Mouse (Mus musculus): ENCODE data around the gene Actr2. TPM values are rescaled to one million over a fixed set of nuclear protein-coding genes. Genes with fewer than 3 reads are reported as not detected.
"Not testable (repeated sequence)": the region's sequence is repeated elsewhere in the genome, so short reads cannot be mapped to it uniquely, and the experiment has no call there.

Gene Actr2
- polyA plus RNA-seq, 1 experiment from 2014 or later = 107 TPM

- H3K27ac ChIP-seq (replicated peaks; ENCODE audit: low read depth, low read length); H3K4me3 ChIP-seq (replicated peaks; ENCODE audit: low read depth, low read length); ATAC-seq (ENCODE audit: low FRiP score, low TSS enrichment); H3K9me3 ChIP-seq (ENCODE audit: control insufficient read depth, low read length); H3K36me3 ChIP-seq (ENCODE audit: control insufficient read depth, insufficient read depth, low read length); DNase-seq; H3K4me2 ChIP-seq (ENCODE audit: low read length); H3K27me3 ChIP-seq (ENCODE audit: control insufficient read depth, insufficient read depth, low read length); H3K4me1 ChIP-seq (ENCODE audit: control insufficient read depth, insufficient read depth, low read length); H3K9ac ChIP-seq (replicated peaks; ENCODE audit: low read length): not testable (repeated sequence)
- WGBS = 95% methylated on average over 4 of the region's 4 CpGs
Measured at GRCm38 (mm10) chr11:20143687-20144086, 31.0 kb upstream of the Actr2 start.

- Histone ChIP-seq H3K4me3 (replicated peaks; ENCODE audit: low read depth, low read length) (no peak overlapping the region), H3K4me2 (ENCODE audit: low read length) (no peak overlapping the region), H3K27ac (replicated peaks; ENCODE audit: low read depth, low read length) (no peak overlapping the region), H3K9me3 (ENCODE audit: control insufficient read depth, low read length) (no peaks in the 10 kb centered on the region), H3K4me1 (ENCODE audit: control insufficient read depth, insufficient read depth, low read length) (no peaks in the 10 kb centered on the region), H3K27me3 (ENCODE audit: control insufficient read depth, insufficient read depth, low read length) (no peaks in the 10 kb centered on the region), H3K36me3 (ENCODE audit: control insufficient read depth, insufficient read depth, low read length) (no peaks in the 10 kb centered on the region), H3K9ac (replicated peaks; ENCODE audit: low read length) (no peak overlapping the region)
- DNase-seq (no peak), ATAC-seq (ENCODE audit: low FRiP score, low TSS enrichment) (no peak)
- 91% methylated on average over 5 of the region's 5 CpGs for WGBS
Measured at GRCm38 (mm10) chr11:20142516-20142915, 29.8 kb upstream of the Actr2 start.

- no peak overlapping the region for H3K27ac ChIP-seq (replicated peaks; ENCODE audit: low read depth, low read length)
- no peaks in the 10 kb centered on the region for H3K36me3 ChIP-seq (ENCODE audit: control insufficient read depth, insufficient read depth, low read length)
- ATAC-seq (ENCODE audit: low FRiP score, low TSS enrichment) = no peak
- H3K4me3 ChIP-seq (replicated peaks; ENCODE audit: low read depth, low read length) = no peak overlapping the region
- no peaks in the 10 kb centered on the region for H3K9me3 ChIP-seq (ENCODE audit: control insufficient read depth, low read length)
- no peak overlapping the region for H3K9ac ChIP-seq (replicated peaks; ENCODE audit: low read length)
- no peaks in the 10 kb centered on the region for H3K4me1 ChIP-seq (ENCODE audit: control insufficient read depth, insufficient read depth, low read length)
- no peak for DNase-seq
- H3K4me2 ChIP-seq (ENCODE audit: low read length) = no peak overlapping the region
- no peaks in the 10 kb centered on the region for H3K27me3 ChIP-seq (ENCODE audit: control insufficient read depth, insufficient read depth, low read length)
- 82% methylated on average over 5 of the region's 5 CpGs for WGBS
Measured at GRCm38 (mm10) chr11:20140286-20140685, 27.6 kb upstream of the Actr2 start.

- Histone ChIP-seq H3K4me1 (ENCODE audit: control insufficient read depth, insufficient read depth, low read length) (no peaks in the 10 kb centered on the region), H3K27ac (replicated peaks; ENCODE audit: low read depth, low read length) (no peak overlapping the region), H3K4me2 (ENCODE audit: low read length) (no peak overlapping the region), H3K4me3 (replicated peaks; ENCODE audit: low read depth, low read length) (no peak overlapping the region), H3K27me3 (ENCODE audit: control insufficient read depth, insufficient read depth, low read length) (no peaks in the 10 kb centered on the region), H3K36me3 (ENCODE audit: control insufficient read depth, insufficient read depth, low read length) (no peaks in the 10 kb centered on the region), H3K9ac (replicated peaks; ENCODE audit: low read length) (no peak overlapping the region), H3K9me3 (ENCODE audit: control insufficient read depth, low read length) (no peaks in the 10 kb centered on the region)
- WGBS = 97% methylated on average over 2 of the region's 2 CpGs
- DNase-seq (no peak), ATAC-seq (ENCODE audit: low FRiP score, low TSS enrichment) (no peak)
Measured at GRCm38 (mm10) chr11:20139711-20140110, 27.0 kb upstream of the Actr2 start.

- H3K4me3 ChIP-seq (replicated peaks; ENCODE audit: low read depth, low read length) = no peak overlapping the region
- DNase-seq (no peak), ATAC-seq (ENCODE audit: low FRiP score, low TSS enrichment) (no peak)
- whole genome bisulfite sequencing = 95% methylated on average over 6 of the region's 6 CpGs
- H3K27me3 ChIP-seq (ENCODE audit: control insufficient read depth, insufficient read depth, low read length) = no peaks in the 10 kb centered on the region
- no peak overlapping the region for H3K27ac ChIP-seq (replicated peaks; ENCODE audit: low read depth, low read length)
- no peaks in the 10 kb centered on the region for H3K4me1 ChIP-seq (ENCODE audit: control insufficient read depth, insufficient read depth, low read length)
- no peak overlapping the region for H3K9ac ChIP-seq (replicated peaks; ENCODE audit: low read length)
- H3K36me3 ChIP-seq (ENCODE audit: control insufficient read depth, insufficient read depth, low read length) = no peaks in the 10 kb centered on the region
- no peaks in the 10 kb centered on the region for H3K9me3 ChIP-seq (ENCODE audit: control insufficient read depth, low read length)
- no peak overlapping the region for H3K4me2 ChIP-seq (ENCODE audit: low read length)
Measured at GRCm38 (mm10) chr11:20138498-20139208, 25.9 kb upstream of the Actr2 start.

- no peaks in the 10 kb centered on the region for H3K36me3 ChIP-seq (ENCODE audit: control insufficient read depth, insufficient read depth, low read length)
- no peak overlapping the region for H3K27ac ChIP-seq (replicated peaks; ENCODE audit: low read depth, low read length)
Measured at GRCm38 (mm10) chr11:20137872-20138271, 25.2 kb upstream of the Actr2 start.

GRCm38 (mm10) chr11:20136314-20136713 lies 23.6 kb upstream of the Actr2 start:
- no peaks in the 10 kb centered on the region for H3K27me3 ChIP-seq (ENCODE audit: control insufficient read depth, insufficient read depth, low read length)
- DNase-seq = no peak
- no peak for ATAC-seq (ENCODE audit: low FRiP score, low TSS enrichment)
- no peak overlapping the region for H3K27ac ChIP-seq (replicated peaks; ENCODE audit: low read depth, low read length)
- no peaks in the 10 kb centered on the region for H3K4me1 ChIP-seq (ENCODE audit: control insufficient read depth, insufficient read depth, low read length)
- no peak overlapping the region for H3K4me3 ChIP-seq (replicated peaks; ENCODE audit: low read depth, low read length)
- no peaks in the 10 kb centered on the region for H3K9me3 ChIP-seq (ENCODE audit: control insufficient read depth, low read length)
- 93% methylated on average over 6 of the region's 6 CpGs for WGBS
- H3K9ac ChIP-seq (replicated peaks; ENCODE audit: low read length) = no peak overlapping the region
- H3K4me2 ChIP-seq (ENCODE audit: low read length) = no peak overlapping the region
- H3K36me3 ChIP-seq (ENCODE audit: control insufficient read depth, insufficient read depth, low read length) = no peaks in the 10 kb centered on the region

More at GRCm38 (mm10) chr11:20137872-20138271, 25.2 kb upstream of the Actr2 start:
- no peak for DNase-seq
- Histone ChIP-seq H3K4me1 (ENCODE audit: control insufficient read depth, insufficient read depth, low read length) (no peaks in the 10 kb centered on the region), H3K9me3 (ENCODE audit: control insufficient read depth, low read length) (no peaks in the 10 kb centered on the region), H3K4me2 (ENCODE audit: low read length) (no peak overlapping the region), H3K27me3 (ENCODE audit: control insufficient read depth, insufficient read depth, low read length) (no peaks in the 10 kb centered on the region), H3K4me3 (replicated peaks; ENCODE audit: low read depth, low read length) (no peak overlapping the region), H3K9ac (replicated peaks; ENCODE audit: low read length) (no peak overlapping the region)
- WGBS = 90% methylated on average over 2 of the region's 2 CpGs
- no peak for ATAC-seq (ENCODE audit: low FRiP score, low TSS enrichment)

- 76% methylated on average over 3 of the region's 3 CpGs for WGBS
- not testable (repeated sequence) for H3K27me3 ChIP-seq (ENCODE audit: control insufficient read depth, insufficient read depth, low read length); H3K4me2 ChIP-seq (ENCODE audit: low read length); H3K4me3 ChIP-seq (replicated peaks; ENCODE audit: low read depth, low read length); H3K36me3 ChIP-seq (ENCODE audit: control insufficient read depth, insufficient read depth, low read length); ATAC-seq (ENCODE audit: low FRiP score, low TSS enrichment); H3K9ac ChIP-seq (replicated peaks; ENCODE audit: low read length); H3K9me3 ChIP-seq (ENCODE audit: control insufficient read depth, low read length); H3K4me1 ChIP-seq (ENCODE audit: control insufficient read depth, insufficient read depth, low read length); H3K27ac ChIP-seq (replicated peaks; ENCODE audit: low read depth, low read length); DNase-seq
Measured at GRCm38 (mm10) chr11:20134869-20135268, 22.2 kb upstream of the Actr2 start.

- no peaks in the 10 kb centered on the region for H3K36me3 ChIP-seq (ENCODE audit: control insufficient read depth, insufficient read depth, low read length)
- ATAC-seq (ENCODE audit: low FRiP score, low TSS enrichment) = no peak
- H3K4me1 ChIP-seq (ENCODE audit: control insufficient read depth, insufficient read depth, low read length) = no peaks in the 10 kb centered on the region
- no peaks in the 10 kb centered on the region for H3K27me3 ChIP-seq (ENCODE audit: control insufficient read depth, insufficient read depth, low read length)
- H3K4me2 ChIP-seq (ENCODE audit: low read length) = no peak overlapping the region
- no peak for DNase-seq
- H3K4me3 ChIP-seq (replicated peaks; ENCODE audit: low read depth, low read length) = no peak overlapping the region
- H3K9me3 ChIP-seq (ENCODE audit: control insufficient read depth, low read length) = no peaks in the 10 kb centered on the region
- WGBS = 82% methylated on average over 1 of the region's 1 CpGs
- H3K27ac ChIP-seq (replicated peaks; ENCODE audit: low read depth, low read length) = no peak overlapping the region
- H3K9ac ChIP-seq (replicated peaks; ENCODE audit: low read length) = no peak overlapping the region
Measured at GRCm38 (mm10) chr11:20133721-20134120, 21.0 kb upstream of the Actr2 start.
